Mouse (Mus musculus): ENCODE data around the gene S1pr5. TPM values are rescaled to one million over a fixed set of nuclear protein-coding genes. Genes with fewer than 3 reads are reported as not detected.
"Not testable (repeated sequence)": the region's sequence is repeated elsewhere in the genome, so short reads cannot be mapped to it uniquely, and the experiment has no call there.

Gene S1pr5
- polyA plus RNA-seq, 1 experiment from 2014 or later, result 0.19 TPM

DNA sequence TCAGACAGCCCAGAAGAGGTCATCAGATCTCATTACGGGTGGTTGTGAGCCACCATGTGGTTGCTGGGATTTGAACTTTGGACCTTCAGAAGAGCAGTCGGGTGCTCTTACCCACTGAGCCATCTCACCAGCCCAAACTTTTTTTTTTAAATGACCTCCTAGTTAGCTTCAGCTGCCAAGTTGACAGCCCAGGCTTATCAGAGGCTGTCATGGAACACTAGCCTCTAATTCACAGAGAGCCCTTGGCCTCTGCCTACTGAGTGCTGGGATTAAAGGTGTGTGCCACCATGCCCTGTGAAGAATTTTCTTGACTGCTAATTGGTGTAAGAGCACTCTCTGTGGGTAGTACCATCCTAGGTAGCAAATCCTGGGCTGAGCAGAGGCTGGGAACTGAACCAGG is 24.8 kb downstream of the S1pr5 start:
- not testable (repeated sequence) for H3K36me3 ChIP-seq (ENCODE audit: control insufficient read depth, insufficient read depth, low read length); H3K4me3 ChIP-seq (ENCODE audit: low read length); H3K9ac ChIP-seq (ENCODE audit: low read depth, low read length); ATAC-seq (ENCODE audit: low FRiP score, low TSS enrichment); H3K4me2 ChIP-seq (replicated peaks; ENCODE audit: low read depth, low read length); H3K9me3 ChIP-seq (ENCODE audit: control insufficient read depth, low read length); H3K27ac ChIP-seq (ENCODE audit: low read depth, low read length); H3K27me3 ChIP-seq (ENCODE audit: control insufficient read depth, insufficient read depth, low read length)
- peaks cover 13% of the 10 kb centered on the region; the same call in 1 of the 2 replicates for H3K4me1 ChIP-seq (ENCODE audit: control insufficient read depth, insufficient read depth, low read length)
- WGBS, result 88% methylated on average over 1 of the region's 2 CpGs

DNA sequence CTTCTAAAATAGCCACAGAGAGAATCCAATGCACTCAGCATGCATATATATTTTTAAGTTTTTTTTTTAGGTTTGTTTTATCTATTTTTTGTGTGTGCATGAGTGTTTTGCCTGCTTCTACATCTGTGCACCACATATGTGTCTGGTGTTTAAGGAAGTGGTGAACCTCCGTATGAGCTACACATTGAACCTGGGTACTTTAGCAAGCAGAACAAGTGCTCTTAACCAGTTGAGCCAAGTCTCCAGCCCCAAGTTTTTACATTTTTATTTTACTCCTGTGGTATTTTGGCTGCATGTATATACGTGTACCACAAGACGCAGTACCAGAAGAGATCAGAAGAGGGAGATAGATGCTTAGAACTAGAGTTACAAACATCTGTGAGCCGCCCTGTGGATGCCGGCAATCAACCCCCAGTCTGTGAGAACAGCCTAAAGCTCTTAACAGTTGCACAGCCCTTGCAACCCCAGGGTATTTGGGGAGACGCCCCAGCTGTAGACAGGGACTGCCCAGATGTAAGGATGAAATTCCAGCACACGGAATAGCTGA is 26.8 kb downstream of the S1pr5 start:
- no peak for ATAC-seq (ENCODE audit: low FRiP score, low TSS enrichment)
- Histone ChIP-seq H3K9ac (ENCODE audit: low read depth, low read length) (no peak overlapping the region), H3K4me3 (ENCODE audit: low read length) (no peak overlapping the region), H3K27me3 (ENCODE audit: control insufficient read depth, insufficient read depth, low read length) (no peaks in the 10 kb centered on the region), H3K4me2 (replicated peaks; ENCODE audit: low read depth, low read length) (no peak overlapping the region; the same call in 1 of the 2 replicates), H3K27ac (ENCODE audit: low read depth, low read length) (no peak overlapping the region), H3K9me3 (ENCODE audit: control insufficient read depth, low read length) (no peaks in the 10 kb centered on the region), H3K4me1 (ENCODE audit: control insufficient read depth, insufficient read depth, low read length) (0 out of 2 replicates have a peak, but pooled peaks cover 3% of the 10 kb centered on the region), H3K36me3 (ENCODE audit: control insufficient read depth, insufficient read depth, low read length) (no peaks in the 10 kb centered on the region)
- WGBS, result 20% methylated on average over 7 of the region's 7 CpGs

- 12% methylated on average over 21 of the region's 21 CpGs for WGBS
- no peaks in the 10 kb centered on the region for H3K36me3 ChIP-seq (ENCODE audit: control insufficient read depth, insufficient read depth, low read length)
- H3K4me1 ChIP-seq (ENCODE audit: control insufficient read depth, insufficient read depth, low read length), result peaks cover 3% of the 10 kb centered on the region; the same call in 1 of the 2 replicates
- H3K9me3 ChIP-seq (ENCODE audit: control insufficient read depth, low read length), result no peaks in the 10 kb centered on the region
- no peak overlapping the region for H3K27ac ChIP-seq (ENCODE audit: low read depth, low read length)
- peak; percentile 87 for ATAC-seq (ENCODE audit: low FRiP score, low TSS enrichment)
- no peaks in the 10 kb centered on the region for H3K27me3 ChIP-seq (ENCODE audit: control insufficient read depth, insufficient read depth, low read length)
- H3K4me2 ChIP-seq (replicated peaks; ENCODE audit: low read depth, low read length), result peak overlapping the region; percentile 35
- peak overlapping the region; percentile 12; the same call in 1 of the 2 replicates for H3K4me3 ChIP-seq (ENCODE audit: low read length)
- H3K9ac ChIP-seq (ENCODE audit: low read depth, low read length), result no peak overlapping the region
These were observed 27.5 kb downstream of the S1pr5 start for GRCm38 (mm10) chr9:21220490-21221382.

DNA sequence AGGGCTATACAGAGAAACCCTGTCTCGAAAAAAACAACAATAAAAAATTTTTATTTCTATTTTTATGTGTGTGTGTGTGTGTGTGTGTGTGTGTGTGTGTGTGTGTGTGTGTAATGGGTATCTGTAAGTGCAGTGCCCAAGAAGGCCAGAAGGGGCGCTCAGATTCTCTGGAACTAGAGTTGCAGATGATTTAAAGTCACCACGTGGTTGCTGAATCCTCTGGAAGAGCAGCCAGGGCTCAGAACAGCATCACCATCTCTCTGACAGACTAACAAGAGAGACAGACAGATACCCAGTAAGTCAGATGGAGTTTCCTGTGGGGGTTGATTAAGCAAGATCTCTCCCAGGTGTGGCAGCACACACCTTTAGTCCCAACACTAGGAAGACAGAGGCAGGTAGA is 28.4 kb downstream of the S1pr5 start:
- H3K4me3 ChIP-seq (ENCODE audit: low read length), result no peak overlapping the region
- H3K9ac ChIP-seq (ENCODE audit: low read depth, low read length), result no peak overlapping the region
- H3K4me2 ChIP-seq (replicated peaks; ENCODE audit: low read depth, low read length), result no peak overlapping the region
- no peaks in the 10 kb centered on the region for H3K9me3 ChIP-seq (ENCODE audit: control insufficient read depth, low read length)
- no peak overlapping the region for H3K27ac ChIP-seq (ENCODE audit: low read depth, low read length)
- H3K27me3 ChIP-seq (ENCODE audit: control insufficient read depth, insufficient read depth, low read length), result no peaks in the 10 kb centered on the region
- peaks cover 3% of the 10 kb centered on the region; the same call in 1 of the 2 replicates for H3K4me1 ChIP-seq (ENCODE audit: control insufficient read depth, insufficient read depth, low read length)
- WGBS, result 51% methylated on average over 3 of the region's 3 CpGs
- ATAC-seq (ENCODE audit: low FRiP score, low TSS enrichment), result no peak
- H3K36me3 ChIP-seq (ENCODE audit: control insufficient read depth, insufficient read depth, low read length), result no peaks in the 10 kb centered on the region

- Histone ChIP-seq H3K4me1 (ENCODE audit: control insufficient read depth, insufficient read depth, low read length) (peaks cover 3% of the 10 kb centered on the region; the same call in 1 of the 2 replicates), H3K4me3 (ENCODE audit: low read length) (no peak overlapping the region), H3K36me3 (ENCODE audit: control insufficient read depth, insufficient read depth, low read length) (no peaks in the 10 kb centered on the region; the same call in 1 of the 2 replicates), H3K9ac (ENCODE audit: low read depth, low read length) (no peak overlapping the region), H3K27ac (ENCODE audit: low read depth, low read length) (no peak overlapping the region), H3K27me3 (ENCODE audit: control insufficient read depth, insufficient read depth, low read length) (no peaks in the 10 kb centered on the region), H3K4me2 (replicated peaks; ENCODE audit: low read depth, low read length) (no peak overlapping the region), H3K9me3 (ENCODE audit: control insufficient read depth, low read length) (no peaks in the 10 kb centered on the region)
- WGBS, result 58% methylated on average over 25 of the region's 25 CpGs
- ATAC-seq (ENCODE audit: low FRiP score, low TSS enrichment), result no peak
These were observed 32.0 kb downstream of the S1pr5 start for GRCm38 (mm10) chr9:21216050-21216841.

DNA sequence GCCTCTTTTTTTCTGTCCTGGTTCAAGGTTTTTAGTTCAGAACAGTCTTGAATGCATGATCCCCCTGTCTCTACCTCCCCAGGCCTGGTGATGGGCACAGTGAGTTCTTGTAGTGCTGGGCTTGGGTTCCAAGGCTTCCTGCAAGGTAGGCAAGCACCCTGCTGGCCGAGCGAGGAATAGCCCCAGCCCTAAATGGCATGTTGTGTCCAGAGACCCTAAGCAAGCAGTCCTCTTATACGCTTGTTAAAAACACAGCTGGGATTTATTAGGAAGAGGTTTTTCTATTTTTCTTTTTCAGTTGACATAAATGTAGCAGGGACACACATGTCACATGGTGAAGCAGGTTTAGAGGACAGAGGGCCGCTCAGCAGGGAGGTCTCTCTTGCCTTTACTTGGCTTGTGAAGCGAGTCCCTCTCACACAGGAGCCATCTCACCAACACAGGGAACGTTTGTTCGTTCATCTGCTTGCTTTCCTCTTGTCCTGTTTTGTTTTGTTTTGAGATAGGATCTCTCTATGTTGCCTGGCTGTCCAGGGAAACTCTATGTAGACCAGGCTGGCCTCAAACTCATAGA is 34.5 kb downstream of the S1pr5 start:
- no peaks in the 10 kb centered on the region; the same call in 1 of the 2 replicates for H3K4me1 ChIP-seq (ENCODE audit: control insufficient read depth, insufficient read depth, low read length)
- H3K36me3 ChIP-seq (ENCODE audit: control insufficient read depth, insufficient read depth, low read length), result peaks cover 6% of the 10 kb centered on the region
- H3K9ac ChIP-seq (ENCODE audit: low read depth, low read length), result no peak overlapping the region
- no peaks in the 10 kb centered on the region for H3K9me3 ChIP-seq (ENCODE audit: control insufficient read depth, low read length)
- H3K4me3 ChIP-seq (ENCODE audit: low read length), result no peak overlapping the region
- 43% methylated on average over 7 of the region's 7 CpGs for WGBS
- no peak overlapping the region for H3K4me2 ChIP-seq (replicated peaks; ENCODE audit: low read depth, low read length)
- no peak for ATAC-seq (ENCODE audit: low FRiP score, low TSS enrichment)
- H3K27me3 ChIP-seq (ENCODE audit: control insufficient read depth, insufficient read depth, low read length), result no peaks in the 10 kb centered on the region
- no peak overlapping the region for H3K27ac ChIP-seq (ENCODE audit: low read depth, low read length)

- no peak overlapping the region for H3K27ac ChIP-seq (ENCODE audit: low read depth, low read length)
- no peaks in the 10 kb centered on the region for H3K27me3 ChIP-seq (ENCODE audit: control insufficient read depth, insufficient read depth, low read length)
- H3K4me3 ChIP-seq (ENCODE audit: low read length), result no peak overlapping the region
- H3K9ac ChIP-seq (ENCODE audit: low read depth, low read length), result no peak overlapping the region
- 80% methylated on average over 7 of the region's 7 CpGs for WGBS
- H3K36me3 ChIP-seq (ENCODE audit: control insufficient read depth, insufficient read depth, low read length), result peaks cover 6% of the 10 kb centered on the region
- no peaks in the 10 kb centered on the region; the same call in 1 of the 2 replicates for H3K4me1 ChIP-seq (ENCODE audit: control insufficient read depth, insufficient read depth, low read length)
- no peak overlapping the region for H3K4me2 ChIP-seq (replicated peaks; ENCODE audit: low read depth, low read length)
- no peaks in the 10 kb centered on the region for H3K9me3 ChIP-seq (ENCODE audit: control insufficient read depth, low read length)
- no peak for ATAC-seq (ENCODE audit: low FRiP score, low TSS enrichment)
These were observed 36.6 kb downstream of the S1pr5 start for GRCm38 (mm10) chr9:21211624-21212023.

DNA sequence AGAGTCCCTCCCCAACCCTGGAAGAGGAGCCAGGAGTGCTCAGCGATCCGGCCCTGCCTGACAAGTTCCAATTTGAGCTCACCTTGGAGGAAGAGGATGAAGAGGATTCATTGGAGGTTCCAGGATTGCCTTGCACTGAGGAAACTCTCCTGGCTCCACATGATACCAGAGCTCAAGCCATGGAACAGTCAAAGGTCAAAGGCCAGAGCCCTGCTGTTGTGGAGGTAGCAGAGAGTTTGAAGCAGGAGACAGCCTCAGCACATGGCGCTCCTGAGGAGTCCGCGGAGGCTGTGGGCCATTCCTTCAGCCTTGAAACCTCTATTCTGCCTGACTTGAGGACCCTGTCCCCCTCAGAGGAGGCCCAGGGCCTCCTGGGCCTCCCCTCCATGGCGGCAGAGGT is 37.4 kb downstream of the S1pr5 start:
- no peak overlapping the region for H3K4me2 ChIP-seq (replicated peaks; ENCODE audit: low read depth, low read length)
- H3K4me3 ChIP-seq (ENCODE audit: low read length), result no peak overlapping the region
- no peak for ATAC-seq (ENCODE audit: low FRiP score, low TSS enrichment)
- H3K27ac ChIP-seq (ENCODE audit: low read depth, low read length), result no peak overlapping the region
- H3K9me3 ChIP-seq (ENCODE audit: control insufficient read depth, low read length), result no peaks in the 10 kb centered on the region
- H3K4me1 ChIP-seq (ENCODE audit: control insufficient read depth, insufficient read depth, low read length), result no peaks in the 10 kb centered on the region
- no peaks in the 10 kb centered on the region for H3K27me3 ChIP-seq (ENCODE audit: control insufficient read depth, insufficient read depth, low read length)
- no peak overlapping the region for H3K9ac ChIP-seq (ENCODE audit: low read depth, low read length)
- peaks cover 6% of the 10 kb centered on the region for H3K36me3 ChIP-seq (ENCODE audit: control insufficient read depth, insufficient read depth, low read length)
- WGBS, result 80% methylated on average over 6 of the region's 6 CpGs
